Mouse (Mus musculus) limb, embryonic 14.5 days (tissue): ENCODE results near the gene Llgl2. TPM values are rescaled to one million over a fixed set of nuclear protein-coding genes. Genes with fewer than 3 reads are reported as not detected.

Source experiments
- ATAC-seq: fragments of 200-750 bp; cut with Nextera tagmentation; 2 replicates; pipeline ENCODE4 v1.8.0; 2017; ENCODE audit warnings: low read depth, moderate number of reproducible peaks, moderate TSS enrichment; ENCODE audit not compliant: low FRiP score
- DNase-seq: peaks from one replicate; pipeline ENCODE4 v3.0.0-alpha.2; 2015; ENCODE audit warnings: low spot score
- H3K27ac ChIP-seq: fragments of 300-500 bp; sonication (generic); replicated peaks from 2 replicates; pipeline ENCODE4 v1.5.1; 2014; ENCODE audit warnings: low read depth, mild to moderate bottlenecking, low read length, moderate library complexity, mixed read lengths
- H3K27me3 ChIP-seq: fragments of 300-500 bp; sonication (generic); 2 replicates; pipeline ENCODE4 v1.6.1; 2014; ENCODE audit warnings: low read length, mixed read lengths; ENCODE audit not compliant: control insufficient read depth, insufficient read depth
- H3K36me3 ChIP-seq: fragments of 300-500 bp; sonication (generic); 2 replicates; pipeline ENCODE4 v1.6.1; 2014; ENCODE audit warnings: mild to moderate bottlenecking, low read length, moderate library complexity, mixed read lengths; ENCODE audit not compliant: control insufficient read depth, insufficient read depth
- H3K4me1 ChIP-seq: fragments of 300-500 bp; sonication (generic); 2 replicates; pipeline ENCODE4 v1.6.1; 2014; ENCODE audit warnings: antibody characterized with exemption, low read length, mixed read lengths; ENCODE audit not compliant: control insufficient read depth, insufficient read depth
- H3K4me2 ChIP-seq: fragments of 300-500 bp; sonication (generic); replicated peaks from 2 replicates; pipeline ENCODE4 v1.6.1; 2014; ENCODE audit warnings: low read depth, mild to moderate bottlenecking, low read length, moderate library complexity; ENCODE audit not compliant: severe bottlenecking
- H3K4me3 ChIP-seq: fragments of 300-500 bp; sonication (generic); replicated peaks from 2 replicates; pipeline ENCODE4 v1.5.1; 2014; ENCODE audit warnings: low read length
- H3K9ac ChIP-seq: fragments of 300-500 bp; sonication (generic); 2 replicates; pipeline ENCODE4 v1.6.1; 2014; ENCODE audit warnings: mild to moderate bottlenecking, low read depth, low read length, moderate library complexity; ENCODE audit not compliant: severe bottlenecking
- H3K9me3 ChIP-seq: fragments of 300-500 bp; sonication (generic); 2 replicates; pipeline ENCODE4 v1.6.1; 2016; ENCODE audit warnings: low read length; ENCODE audit not compliant: control insufficient read depth
- POLR2A ChIP-seq: fragments of 200-500 bp; IDR thresholded peaks from 2 replicates; pipeline ENCODE4 v1.8.0; 2012; ENCODE audit warnings: inconsistent platforms, mild to moderate bottlenecking, moderate library complexity, borderline replicate concordance; ENCODE audit not compliant: insufficient read depth, insufficient read length; ENCODE audit errors: extremely low read depth
- WGBS: fragments of 180-500 bp; shearing (Covaris S2); extraction: QIAGEN DNeasy Blood & Tissue Kit; methylation state at CpG from one replicate; pipeline ENCODE4 v1.1.7; 2014; 5-methylcytosine and 5-hydroxymethylcytosine counted together
- polyA plus RNA-seq, 2 experiments: library from polyadenylated mRNA; depleted of rRNA in 1 of 2; stranded (reverse) in 1 of 2; unstranded in 1 of 2; fragments of >200 nt; fragmentation: Nextera tagmentation in 1 of 2; extraction: Ambion mirVana in 1 of 2; gene quantifications; 2 replicates each; pipeline versions ENCODE4 v1.2.1 to v1.2.3; 2012 to 2014

The Llgl2 gene
- polyA plus RNA-seq, 2 experiments = 11.2 to 12.3 TPM

- ATAC-seq (no peak), DNase-seq (no peak)
- Histone ChIP-seq H3K36me3 (no peaks in the 10 kb centered on the region), H3K27me3 (no peaks in the 10 kb centered on the region), H3K9me3 (no peaks in the 10 kb centered on the region), H3K9ac (no peak overlapping the region), H3K27ac (no peak overlapping the region), H3K4me1 (peaks cover 15% of the 10 kb centered on the region; the same call in 1 of the 2 replicates), H3K4me2 (no peak overlapping the region), H3K4me3 (no peak overlapping the region)
- no peak for TF ChIP-seq POLR2A
- WGBS = 62% methylated on average over 3 of the region's 3 CpGs
These were observed 15.9 kb downstream of the Llgl2 start for GRCm38 (mm10) chr11:115839732-115840131.

GRCm38 (mm10) chr11:115841044-115841443 is 17.2 kb downstream of the Llgl2 start:
- ATAC-seq (no peak), DNase-seq (no peak)
- no peak overlapping the region for H3K9ac ChIP-seq
- no peak overlapping the region for H3K27ac ChIP-seq
- H3K4me3 ChIP-seq = no peak overlapping the region
- WGBS = 90% methylated on average over 6 of the region's 6 CpGs
- H3K4me2 ChIP-seq = no peak overlapping the region
- no peaks in the 10 kb centered on the region for H3K9me3 ChIP-seq
- H3K4me1 ChIP-seq = peaks cover 15% of the 10 kb centered on the region; the same call in 1 of the 2 replicates
- H3K36me3 ChIP-seq = no peaks in the 10 kb centered on the region; the same call in 1 of the 2 replicates
- TF ChIP-seq POLR2A = no peak
- no peaks in the 10 kb centered on the region for H3K27me3 ChIP-seq

- Histone ChIP-seq H3K36me3 (no peaks in the 10 kb centered on the region; the same call in 1 of the 2 replicates), H3K9me3 (no peaks in the 10 kb centered on the region), H3K4me2 (no peak overlapping the region), H3K4me3 (no peak overlapping the region), H3K4me1 (peaks cover 15% of the 10 kb centered on the region; the same call in 1 of the 2 replicates), H3K9ac (peak overlapping the region; percentile 41; the same call in 1 of the 2 replicates), H3K27me3 (no peaks in the 10 kb centered on the region), H3K27ac (peak overlapping the region; percentile 59)
- peak; percentile 27 for ATAC-seq
- TF ChIP-seq POLR2A = no peak
- WGBS = 19% methylated on average over 6 of the region's 6 CpGs
- DNase-seq = no peak
These were observed 18.2 kb downstream of the Llgl2 start for GRCm38 (mm10) chr11:115841961-115842550.

- Histone ChIP-seq H3K27me3 (no peaks in the 10 kb centered on the region), H3K9ac (no peak overlapping the region), H3K4me1 (peaks cover 15% of the 10 kb centered on the region; the same call in 1 of the 2 replicates), H3K9me3 (no peaks in the 10 kb centered on the region), H3K4me3 (no peak overlapping the region), H3K27ac (no peak overlapping the region), H3K36me3 (no peaks in the 10 kb centered on the region; the same call in 1 of the 2 replicates), H3K4me2 (no peak overlapping the region)
- TF ChIP-seq POLR2A = no peak
- WGBS = 78% methylated on average over 11 of the region's 14 CpGs
- DNase-seq (no peak), ATAC-seq (no peak)
These were observed 19.5 kb downstream of the Llgl2 start for GRCm38 (mm10) chr11:115843141-115843890.

- no peak overlapping the region for H3K9ac ChIP-seq
- H3K9me3 ChIP-seq = no peaks in the 10 kb centered on the region
- no peak overlapping the region for H3K4me3 ChIP-seq
- H3K27me3 ChIP-seq = no peaks in the 10 kb centered on the region
- H3K27ac ChIP-seq = no peak overlapping the region
- ATAC-seq (no peak), DNase-seq (no peak)
- peaks cover 11% of the 10 kb centered on the region; the same call in 1 of the 2 replicates for H3K4me1 ChIP-seq
- 79% methylated on average over 5 of the region's 5 CpGs for WGBS
- no peak for TF ChIP-seq POLR2A
- H3K4me2 ChIP-seq = no peak overlapping the region
- no peaks in the 10 kb centered on the region; the same call in 1 of the 2 replicates for H3K36me3 ChIP-seq
These were observed 20.0 kb downstream of the Llgl2 start for GRCm38 (mm10) chr11:115843891-115844239.
